Mouse (Mus musculus): ENCODE results near the gene Col11a2. TPM values are rescaled to one million over a fixed set of nuclear protein-coding genes. Genes with fewer than 3 reads are reported as not detected.

Col11a2 gene
- polyA plus RNA-seq, 1 experiment from 2014 or later: 0.90 TPM

DNA sequence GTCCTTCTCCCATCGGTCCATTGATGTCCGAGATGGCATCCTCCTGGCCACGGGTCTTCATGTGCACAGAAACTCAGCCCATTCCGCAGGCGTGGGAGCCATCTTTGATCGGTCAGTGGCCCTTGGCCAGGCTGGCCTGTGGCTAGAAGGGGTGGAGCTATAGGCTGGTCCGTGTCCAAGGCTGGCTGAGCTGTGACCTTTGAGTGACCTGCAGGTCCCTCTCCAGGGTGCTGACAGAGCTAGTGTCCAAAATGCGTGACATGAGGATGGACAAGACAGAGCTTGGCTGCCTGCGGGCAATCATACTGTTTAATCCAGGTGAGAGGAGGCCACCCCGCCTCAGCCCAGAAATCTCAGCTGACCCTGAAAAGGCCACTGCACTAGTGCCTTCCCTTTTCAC lies 2.6 kb upstream of the Col11a2 start:
- Histone ChIP-seq H3K36me3 (peaks cover 20% of the 10 kb centered on the region), H3K9ac (no peak overlapping the region), H3K27ac (no peak overlapping the region), H3K9me3 (no peaks in the 10 kb centered on the region), H3K4me1 (replicated peaks) (peaks cover 39% of the 10 kb centered on the region), H3K27me3 (replicated peaks) (peaks cover 7% of the 10 kb centered on the region), H3K4me2 (replicated peaks) (no peak overlapping the region), H3K4me3 (replicated peaks) (no peak overlapping the region)
- WGBS: 78% methylated on average over 10 of the region's 10 CpGs
- no peak for ATAC-seq

DNA sequence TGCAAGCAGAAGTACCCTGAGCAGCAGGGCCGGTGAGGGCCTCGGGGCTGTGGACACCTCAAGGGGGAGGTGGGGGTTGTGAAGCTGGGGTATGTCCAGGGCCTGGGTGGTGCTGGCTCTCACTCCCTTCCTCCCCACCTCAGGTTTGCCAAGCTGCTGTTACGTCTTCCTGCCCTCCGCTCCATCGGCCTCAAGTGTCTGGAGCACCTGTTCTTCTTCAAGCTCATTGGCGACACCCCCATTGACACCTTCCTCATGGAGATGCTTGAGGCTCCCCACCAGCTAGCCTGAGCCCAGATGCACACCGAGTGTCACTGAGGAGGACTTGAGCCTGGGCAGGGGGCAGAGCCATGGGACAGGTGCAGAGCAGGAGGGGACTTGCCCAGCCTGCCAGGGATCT lies 2.0 kb upstream of the Col11a2 start:
- Histone ChIP-seq H3K4me1 (replicated peaks) (peaks cover 39% of the 10 kb centered on the region), H3K27me3 (replicated peaks) (peaks cover 7% of the 10 kb centered on the region), H3K4me2 (replicated peaks) (no peak overlapping the region), H3K36me3 (peaks cover 20% of the 10 kb centered on the region), H3K9me3 (no peaks in the 10 kb centered on the region), H3K4me3 (replicated peaks) (no peak overlapping the region), H3K27ac (no peak overlapping the region), H3K9ac (no peak overlapping the region)
- no peak for ATAC-seq
- WGBS: 87% methylated on average over 7 of the region's 7 CpGs

DNA sequence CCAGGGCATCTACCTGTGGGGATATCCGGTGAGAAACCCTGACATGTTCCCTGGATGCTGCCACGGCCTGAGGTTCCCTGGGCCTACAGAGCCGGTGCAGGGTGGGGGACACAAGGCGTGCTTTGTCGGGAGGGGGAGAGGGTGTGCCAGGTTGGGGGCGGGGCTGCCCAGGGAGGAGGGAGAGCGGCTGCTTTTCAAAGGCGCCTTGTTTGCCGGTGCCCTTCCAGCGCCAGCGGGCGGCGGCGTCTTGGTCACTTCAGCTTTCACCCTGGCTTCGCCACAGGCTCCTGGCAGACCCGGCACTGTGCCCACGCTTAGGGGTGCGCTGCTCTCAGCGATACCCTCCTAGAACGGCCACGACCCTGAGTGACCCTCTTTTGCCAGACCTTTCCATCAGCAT lies 797 bp upstream of the Col11a2 start:
- peak; percentile 40; the same call in 1 of the 2 replicates for ATAC-seq
- H3K9me3 ChIP-seq: no peaks in the 10 kb centered on the region
- H3K9ac ChIP-seq: 0 out of 2 replicates have a peak overlapping the region, but pooled peaks have one; percentile 17
- 14% methylated on average over 21 of the region's 21 CpGs for WGBS
- peak overlapping the region; percentile 57 for H3K4me2 ChIP-seq (replicated peaks)
- H3K4me3 ChIP-seq (replicated peaks): peak overlapping the region; percentile 11
- H3K27ac ChIP-seq: no peak overlapping the region
- peaks cover 20% of the 10 kb centered on the region for H3K36me3 ChIP-seq
- H3K4me1 ChIP-seq (replicated peaks): peaks cover 29% of the 10 kb centered on the region
- peaks cover 12% of the 10 kb centered on the region for H3K27me3 ChIP-seq (replicated peaks)

DNA sequence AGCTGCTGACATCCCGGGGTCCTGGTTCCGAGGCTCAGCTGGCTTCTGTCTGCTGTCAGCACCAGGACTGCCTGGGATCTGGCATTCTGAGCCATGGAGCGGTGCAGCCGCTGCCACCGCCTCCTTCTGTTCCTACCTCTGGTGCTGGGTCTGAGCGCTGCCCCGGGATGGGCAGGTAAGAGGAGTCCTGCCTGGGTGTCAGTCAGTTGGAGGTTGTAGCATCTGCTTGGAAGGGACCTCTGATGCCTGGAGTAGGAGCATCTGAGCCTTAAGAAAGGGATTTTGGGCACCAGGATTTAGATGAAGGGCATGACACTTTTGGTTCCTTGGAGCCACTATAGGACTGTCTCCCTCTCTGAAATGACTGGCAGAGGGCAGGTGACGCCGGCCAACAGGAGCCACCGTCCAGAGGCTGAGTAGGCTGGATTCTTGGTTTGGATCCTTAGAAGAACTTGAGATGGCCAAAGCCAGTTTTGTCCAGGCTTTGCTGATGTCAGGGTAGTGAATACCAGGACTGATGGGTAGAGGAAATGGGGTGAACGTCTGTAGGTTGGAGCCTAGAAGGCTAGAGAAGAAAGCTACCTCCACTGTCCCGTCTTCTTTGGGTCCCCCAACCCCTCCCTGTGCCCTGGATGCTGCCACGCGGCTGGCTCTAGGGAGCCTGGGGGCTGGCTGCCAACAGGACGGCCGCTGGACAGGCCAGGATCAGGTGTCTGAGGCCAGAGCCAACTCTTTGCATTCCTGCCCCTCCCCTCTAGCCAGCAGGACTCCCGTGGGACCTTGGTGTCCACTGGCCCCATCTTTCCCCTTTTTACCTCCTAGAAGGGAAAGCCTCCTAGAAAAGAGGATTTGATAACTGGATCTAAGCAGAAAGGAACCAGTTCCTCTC lies 569 bp downstream of the Col11a2 start:
- H3K4me2 ChIP-seq (replicated peaks): peak overlapping the region; percentile 57
- H3K9me3 ChIP-seq: no peaks in the 10 kb centered on the region
- H3K4me1 ChIP-seq (replicated peaks): peaks cover 26% of the 10 kb centered on the region
- 25% methylated on average over 17 of the region's 17 CpGs for WGBS
- H3K9ac ChIP-seq: no peak overlapping the region
- H3K27ac ChIP-seq: no peak overlapping the region
- 0 out of 2 replicates have a peak overlapping the region, but pooled peaks have one; percentile 11 for H3K4me3 ChIP-seq (replicated peaks)
- H3K36me3 ChIP-seq: peaks cover 14% of the 10 kb centered on the region
- ATAC-seq: 0 out of 2 replicates have a peak, but pooled peaks have one; percentile 18
- peaks cover 12% of the 10 kb centered on the region for H3K27me3 ChIP-seq (replicated peaks)

DNA sequence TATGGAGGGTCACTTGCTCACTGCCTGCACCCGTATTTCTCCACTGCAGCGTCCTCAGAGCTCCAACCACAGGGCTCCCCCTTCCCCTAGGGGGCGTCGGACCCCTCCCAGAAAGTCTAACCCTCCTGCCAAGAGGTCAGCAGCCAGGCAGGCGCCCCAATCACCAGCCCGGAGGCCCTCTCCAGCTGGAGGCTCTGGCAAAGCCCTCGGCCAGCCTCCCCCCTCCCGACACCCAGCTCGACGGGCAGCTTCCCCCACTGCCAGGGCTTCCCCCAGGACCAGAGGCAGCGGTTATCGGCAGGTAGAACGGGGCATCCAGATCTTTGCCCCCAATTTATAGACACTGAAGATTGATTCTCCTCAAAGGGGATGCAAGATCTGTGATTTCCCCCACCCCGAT lies 6.7 kb downstream of the Col11a2 start:
- no peak overlapping the region for H3K27ac ChIP-seq
- H3K4me1 ChIP-seq (replicated peaks): peaks cover 6% of the 10 kb centered on the region; the same call in 1 of the 2 replicates
- ATAC-seq: no peak
- no peak overlapping the region for H3K4me3 ChIP-seq (replicated peaks)
- WGBS: 79% methylated on average over 14 of the region's 14 CpGs
- H3K36me3 ChIP-seq: no peaks in the 10 kb centered on the region
- H3K9me3 ChIP-seq: no peaks in the 10 kb centered on the region
- no peak overlapping the region for H3K9ac ChIP-seq
- no peak overlapping the region for H3K4me2 ChIP-seq (replicated peaks)
- H3K27me3 ChIP-seq (replicated peaks): 0 out of 2 replicates have a peak, but pooled peaks cover 5% of the 10 kb centered on the region

DNA sequence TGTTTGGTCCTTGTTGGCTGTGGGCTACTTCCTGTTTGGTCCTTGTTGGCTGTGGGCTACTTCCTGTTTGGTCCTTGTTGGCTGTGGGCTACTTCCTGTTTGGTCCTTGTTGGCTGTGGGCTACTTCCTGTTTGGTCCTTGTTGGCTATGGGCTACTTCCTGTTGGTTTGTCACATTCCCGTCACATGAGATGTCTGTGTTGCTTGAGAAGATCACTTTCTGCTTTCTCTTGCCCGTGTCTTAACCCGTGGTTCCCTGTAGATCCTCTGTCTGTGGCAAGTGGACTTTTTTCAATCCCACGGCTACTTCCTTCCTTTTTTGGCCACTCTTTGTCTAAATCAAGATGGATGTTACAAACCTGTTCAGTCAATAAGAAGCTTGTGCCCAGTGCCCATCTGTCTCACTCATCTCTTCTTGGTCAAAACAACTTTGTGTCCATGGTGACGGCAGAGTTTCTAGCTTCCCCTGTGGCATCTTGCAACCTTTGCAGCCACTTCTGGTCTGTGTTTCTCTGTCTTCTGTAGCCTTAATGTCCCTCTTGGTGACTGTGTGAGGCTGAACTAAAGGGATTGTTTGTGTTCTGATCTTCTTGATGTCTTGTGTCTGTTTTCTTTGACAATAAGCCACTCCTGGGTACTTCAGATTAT lies 8.3 kb downstream of the Col11a2 start:
- Histone ChIP-seq H3K27me3 (replicated peaks) (0 out of 2 replicates have a peak, but pooled peaks cover 5% of the 10 kb centered on the region), H3K27ac (no peak overlapping the region), H3K4me3 (replicated peaks) (no peak overlapping the region), H3K9me3 (no peaks in the 10 kb centered on the region), H3K4me1 (replicated peaks) (no peaks in the 10 kb centered on the region), H3K4me2 (replicated peaks) (no peak overlapping the region), H3K36me3 (no peaks in the 10 kb centered on the region), H3K9ac (no peak overlapping the region)
- ATAC-seq: no peak
- 95% methylated on average over 5 of the region's 5 CpGs for WGBS

DNA sequence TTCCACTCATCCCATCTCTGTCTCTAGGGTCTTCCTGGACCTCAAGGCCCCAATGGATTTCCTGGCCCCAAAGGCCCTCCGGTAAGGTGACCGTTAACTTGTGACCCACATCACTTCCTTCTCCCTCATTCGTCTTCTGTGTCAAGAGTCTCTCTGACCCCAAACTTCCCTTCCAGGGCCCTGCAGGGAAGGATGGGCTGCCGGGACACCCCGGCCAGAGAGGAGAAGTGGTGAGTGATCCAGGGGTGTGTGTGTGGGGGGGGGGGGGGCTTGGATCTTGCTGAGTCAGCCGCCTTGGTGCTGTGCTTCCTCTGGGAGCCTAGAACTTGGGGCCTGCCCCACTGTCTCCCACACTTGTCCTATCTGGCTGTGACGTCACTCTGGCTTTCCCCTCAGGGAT lies 18.0 kb downstream of the Col11a2 start:
- H3K9me3 ChIP-seq: no peaks in the 10 kb centered on the region
- H3K27ac ChIP-seq: no peak overlapping the region
- 66% methylated on average over 7 of the region's 7 CpGs for WGBS
- H3K9ac ChIP-seq: no peak overlapping the region
- H3K27me3 ChIP-seq (replicated peaks): no peaks in the 10 kb centered on the region
- no peaks in the 10 kb centered on the region for H3K4me1 ChIP-seq (replicated peaks)
- no peak overlapping the region for H3K4me2 ChIP-seq (replicated peaks)
- H3K36me3 ChIP-seq: no peaks in the 10 kb centered on the region
- ATAC-seq: no peak
- H3K4me3 ChIP-seq (replicated peaks): no peak overlapping the region

DNA sequence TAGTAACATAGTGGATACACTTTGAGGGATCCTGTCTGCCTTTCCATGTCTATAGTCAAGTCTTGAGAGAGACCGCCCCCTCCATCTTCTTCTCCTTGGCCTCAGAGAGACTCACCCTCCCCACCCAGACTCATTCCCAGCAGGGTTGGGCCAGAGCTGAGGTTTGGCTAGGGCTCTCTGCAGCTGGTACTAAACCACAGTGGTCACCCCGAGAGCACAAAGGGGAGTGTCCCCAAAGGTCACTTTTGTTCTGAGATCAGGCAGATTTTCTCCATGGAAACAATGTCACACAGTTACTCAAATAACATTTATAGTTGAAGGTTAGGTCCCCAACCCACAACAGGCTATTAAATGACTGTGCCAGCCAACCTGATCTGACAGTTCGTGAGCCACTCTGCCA lies 29.6 kb downstream of the Col11a2 start:
- no peaks in the 10 kb centered on the region for H3K9me3 ChIP-seq
- no peak overlapping the region for H3K27ac ChIP-seq
- H3K4me3 ChIP-seq (replicated peaks): no peak overlapping the region
- no peaks in the 10 kb centered on the region for H3K4me1 ChIP-seq (replicated peaks)
- no peak overlapping the region for H3K9ac ChIP-seq
- no peaks in the 10 kb centered on the region for H3K27me3 ChIP-seq (replicated peaks)
- ATAC-seq: no peak
- whole genome bisulfite sequencing: 56% methylated on average over 3 of the region's 3 CpGs
- H3K36me3 ChIP-seq: no peaks in the 10 kb centered on the region
- no peak overlapping the region for H3K4me2 ChIP-seq (replicated peaks)

DNA sequence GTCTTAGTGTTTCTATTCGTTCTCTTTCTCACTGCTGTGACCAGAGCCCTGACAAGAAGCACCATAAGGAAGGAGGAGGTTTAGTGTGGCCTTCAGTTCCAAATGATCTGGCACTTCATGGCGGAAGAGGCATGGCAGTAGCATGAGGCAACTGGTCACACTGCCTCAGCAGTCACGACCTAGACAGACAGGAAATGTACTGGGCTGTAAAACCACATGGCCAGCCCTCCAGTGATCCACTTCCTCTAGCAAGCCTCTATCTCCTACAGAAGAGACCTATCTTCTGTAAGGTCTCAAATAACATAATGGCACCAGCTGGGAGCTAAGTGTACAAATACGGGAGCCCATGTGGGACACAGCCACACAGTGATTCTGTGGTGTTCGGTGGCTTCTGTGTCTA lies 32.9 kb downstream of the Col11a2 start:
- 74% methylated on average over 5 of the region's 5 CpGs for WGBS
- no peaks in the 10 kb centered on the region for H3K9me3 ChIP-seq
- no peak for ATAC-seq
- H3K27me3 ChIP-seq (replicated peaks): peaks cover 7% of the 10 kb centered on the region
- H3K27ac ChIP-seq: no peak overlapping the region
- H3K4me3 ChIP-seq (replicated peaks): no peak overlapping the region
- H3K36me3 ChIP-seq: no peaks in the 10 kb centered on the region
- H3K9ac ChIP-seq: no peak overlapping the region
- H3K4me2 ChIP-seq (replicated peaks): no peak overlapping the region
- no peaks in the 10 kb centered on the region for H3K4me1 ChIP-seq (replicated peaks)

DNA sequence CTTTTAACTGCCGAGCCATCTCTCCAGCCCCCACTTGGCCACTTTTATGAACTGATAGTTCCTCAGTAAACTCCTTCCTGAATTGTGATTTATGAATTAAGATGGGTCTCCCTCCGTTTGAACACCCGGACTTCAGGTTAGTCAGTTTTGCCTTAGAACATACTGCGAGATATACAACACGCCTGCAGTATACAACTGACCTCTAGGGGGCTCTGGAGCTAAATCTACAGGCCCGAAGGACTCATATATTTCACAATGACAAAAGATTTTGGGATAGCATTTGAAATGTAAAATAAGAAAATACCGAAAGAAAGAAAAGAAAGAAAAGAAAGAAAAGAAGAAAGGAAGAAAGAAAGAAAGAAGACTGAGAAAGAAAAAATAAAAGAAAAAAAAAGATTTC lies 36.0 kb downstream of the Col11a2 start:
- Histone ChIP-seq H3K9ac (no peak overlapping the region), H3K27me3 (replicated peaks) (peaks cover 11% of the 10 kb centered on the region), H3K9me3 (no peaks in the 10 kb centered on the region), H3K27ac (no peak overlapping the region), H3K4me1 (replicated peaks) (no peaks in the 10 kb centered on the region), H3K4me3 (replicated peaks) (no peak overlapping the region), H3K4me2 (replicated peaks) (no peak overlapping the region), H3K36me3 (no peaks in the 10 kb centered on the region)
- 36% methylated on average over 7 of the region's 7 CpGs for WGBS
- ATAC-seq: no peak

DNA sequence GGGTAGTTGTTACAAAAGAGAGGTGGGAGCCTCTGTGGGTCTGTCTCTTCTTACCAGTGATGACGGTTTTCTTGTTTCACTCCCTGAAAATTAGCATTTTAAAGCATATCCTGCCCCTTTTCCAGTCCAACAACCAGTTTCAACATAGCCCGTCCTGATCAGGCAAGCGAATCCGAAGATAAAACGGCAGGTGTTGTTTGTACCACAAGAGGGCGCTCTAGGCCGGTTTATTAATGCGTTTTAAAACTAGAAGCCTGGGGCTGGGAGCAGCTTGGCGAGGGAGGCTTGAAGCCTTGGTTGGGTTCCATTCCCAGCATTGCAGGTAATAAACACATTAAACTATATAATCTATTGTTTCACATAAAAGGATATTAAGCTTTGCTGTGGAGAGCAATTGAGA lies 38.3 kb downstream of the Col11a2 start:
- 2% methylated on average over 9 of the region's 9 CpGs for WGBS
- H3K4me3 ChIP-seq (replicated peaks): no peak overlapping the region
- no peak overlapping the region for H3K9ac ChIP-seq
- no peaks in the 10 kb centered on the region for H3K4me1 ChIP-seq (replicated peaks)
- no peaks in the 10 kb centered on the region for H3K36me3 ChIP-seq
- H3K9me3 ChIP-seq: no peaks in the 10 kb centered on the region
- no peak for ATAC-seq
- no peak overlapping the region for H3K27ac ChIP-seq
- no peak overlapping the region for H3K4me2 ChIP-seq (replicated peaks)
- peaks cover 11% of the 10 kb centered on the region for H3K27me3 ChIP-seq (replicated peaks)

DNA sequence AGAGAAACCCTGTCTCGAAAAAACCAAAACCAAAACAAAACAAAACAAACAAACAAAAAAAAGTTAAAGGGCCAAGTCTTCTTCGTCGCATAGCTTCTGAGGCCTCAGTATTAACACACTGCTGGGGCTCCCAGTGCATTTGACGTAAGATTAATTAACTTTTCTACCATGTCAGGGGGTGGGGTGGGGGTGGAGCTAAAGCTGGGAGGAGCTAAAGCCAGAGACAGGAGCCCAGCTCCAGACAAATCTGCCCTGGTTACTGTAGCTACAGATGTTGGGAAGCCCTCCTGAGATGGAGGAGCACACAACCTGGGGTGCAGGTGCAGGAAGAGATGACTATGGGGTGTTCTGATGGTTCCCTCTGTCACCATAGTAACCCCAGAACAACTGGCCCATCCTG lies 38.9 kb downstream of the Col11a2 start:
- Histone ChIP-seq H3K27ac (no peak overlapping the region), H3K36me3 (no peaks in the 10 kb centered on the region), H3K27me3 (replicated peaks) (peaks cover 11% of the 10 kb centered on the region), H3K9ac (no peak overlapping the region), H3K4me1 (replicated peaks) (0 out of 2 replicates have a peak, but pooled peaks cover 1% of the 10 kb centered on the region), H3K4me3 (replicated peaks) (no peak overlapping the region), H3K9me3 (no peaks in the 10 kb centered on the region), H3K4me2 (replicated peaks) (no peak overlapping the region)
- no peak for ATAC-seq
- 58% methylated on average over 4 of the region's 4 CpGs for WGBS
